Comparison of ENCODE assay signal across 8 mouse cellular contexts in the genomic region with DNA sequence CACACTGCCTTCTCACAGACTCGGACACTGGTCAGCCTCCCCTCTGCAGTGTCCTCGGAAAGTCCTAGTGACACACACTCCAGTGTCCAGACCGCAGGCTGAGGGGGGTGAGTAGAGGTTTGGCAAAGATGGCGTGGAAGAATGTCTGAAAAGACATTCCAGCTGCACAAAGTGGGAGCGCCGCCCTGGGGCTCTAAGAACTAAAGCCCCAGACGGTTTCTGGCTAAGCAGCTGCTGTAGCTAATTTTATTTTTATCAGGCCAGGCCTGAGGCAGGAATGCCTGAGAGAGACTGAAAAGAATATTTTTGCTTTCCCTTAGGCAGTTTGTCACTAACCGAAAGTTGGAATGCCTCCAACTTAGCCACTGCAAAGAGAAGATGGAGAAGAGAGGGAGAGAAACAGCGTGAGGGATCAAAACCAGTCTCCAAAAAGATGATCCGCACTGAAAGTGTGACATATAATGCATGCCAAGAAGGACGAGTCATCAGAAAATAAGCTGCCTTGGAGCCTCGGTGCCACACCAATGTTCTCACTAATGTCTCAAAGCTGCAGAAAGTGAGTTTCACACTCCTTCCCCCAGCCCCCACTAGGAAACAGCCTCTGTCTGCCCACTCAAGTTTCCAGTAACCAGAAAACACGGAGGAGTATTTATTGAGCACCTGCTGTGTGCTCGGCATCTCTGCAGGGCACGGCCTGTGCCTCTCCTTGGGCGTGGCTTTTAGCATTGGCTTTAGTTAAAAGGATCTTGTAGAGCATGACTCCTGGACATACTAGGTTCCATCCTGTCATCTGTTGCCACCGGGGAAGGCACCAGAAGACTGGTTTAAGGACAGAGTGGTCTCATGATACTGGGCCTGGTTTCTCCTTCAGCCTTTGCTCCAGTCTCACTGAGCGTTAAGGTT. TPM values are rescaled to one million over a fixed set of nuclear protein-coding genes. Genes with fewer than 3 reads are reported as not detected.
DNase-seq lines count a peak whose midpoint lies in the region; ATAC-seq and TF ChIP-seq lines count a peak whose summit lies in the region.

No protein-coding gene starts in this region.

- peaks cover 9% of the 10 kb centered on the region; the same call in 1 of the 2 replicates for H3K4me1 ChIP-seq in limb, embryonic 12.5 days (replicated peaks)
- H3K4me1 ChIP-seq in limb, embryonic 10.5 days = peaks cover 17% of the 10 kb centered on the region
- peaks cover 28% of the 10 kb centered on the region for H3K4me1 ChIP-seq in embryonic facial prominence, embryonic 13.5 days
- peaks cover 6% of the 10 kb centered on the region; the same call in 1 of the 2 replicates for H3K4me1 ChIP-seq in thymus, adult 2 months (replicated peaks; ENCODE audit: control insufficient read depth, insufficient read depth, low read length)

- peak overlapping the region; percentile 54; the same call in 1 of the 2 replicates for H3K27ac ChIP-seq in limb, embryonic 12.5 days
- H3K27ac ChIP-seq in limb, embryonic 10.5 days = no peak overlapping the region
- H3K27ac ChIP-seq in embryonic facial prominence, embryonic 13.5 days = peak overlapping the region; percentile 78
- no peak overlapping the region for H3K27ac ChIP-seq in thymus, adult 2 months (ENCODE audit: control insufficient read depth, insufficient read depth, low read length)

- TF ChIP-seq POLR2A in thymus, adult 2 months (IDR thresholded peaks at IDR 0.05; ENCODE audit: control insufficient read depth, extremely low read depth, insufficient read depth, low read length, poor library complexity) = no peak

- H3K9ac ChIP-seq in limb, embryonic 12.5 days (replicated peaks) = no peak overlapping the region
- H3K9ac ChIP-seq in embryonic facial prominence, embryonic 13.5 days = 0 out of 2 replicates have a peak overlapping the region, but pooled peaks have one; percentile 27

- no peak for ATAC-seq in limb, embryonic 12.5 days (ENCODE audit: insufficient number of reproducible peaks, insufficient read depth, low FRiP score, low TSS enrichment, low read depth)
- ATAC-seq in embryonic facial prominence, embryonic 13.5 days (ENCODE audit: insufficient number of reproducible peaks, insufficient read depth, low FRiP score, low TSS enrichment, low read depth) = no peak

- H3K27me3 ChIP-seq in limb, embryonic 12.5 days = no peaks in the 10 kb centered on the region
- H3K27me3 ChIP-seq in limb, embryonic 10.5 days (ENCODE audit: low read depth, poor library complexity, severe bottlenecking) = no peaks in the 10 kb centered on the region
- H3K27me3 ChIP-seq in embryonic facial prominence, embryonic 13.5 days = no peaks in the 10 kb centered on the region
- no peaks in the 10 kb centered on the region for H3K27me3 ChIP-seq in thymus, adult 2 months (ENCODE audit: control insufficient read depth, insufficient read depth, low read length)

- no peak for DNase-seq in limb, embryonic 10.5 days (ENCODE audit: low spot score)
- peak; percentile 75 to 80 for DNase-seq in heart, adult 18-20 months
- peak; percentile 62 for DNase-seq in kidney, postnatal 14 days
- peak; percentile 47 for DNase-seq in lung, postnatal 36 days
- DNase-seq in thymus, adult 2 months = no peak
- no peak for DNase-seq in embryo, embryonic 11 days

- no peak overlapping the region for H3K4me2 ChIP-seq in limb, embryonic 12.5 days
- H3K4me2 ChIP-seq in embryonic facial prominence, embryonic 13.5 days = no peak overlapping the region

- TF ChIP-seq CTCF in thymus, adult 2 months (IDR thresholded peaks at IDR 0.05; ENCODE audit: borderline replicate concordance, control insufficient read depth, extremely low read depth, insufficient read depth, low read length, poor library complexity) = no peak

- no peak overlapping the region for H3K4me3 ChIP-seq in limb, embryonic 12.5 days (replicated peaks)
- H3K4me3 ChIP-seq in limb, embryonic 10.5 days = no peak overlapping the region
- no peak overlapping the region for H3K4me3 ChIP-seq in embryonic facial prominence, embryonic 13.5 days
- no peak overlapping the region for H3K4me3 ChIP-seq in thymus, adult 2 months (ENCODE audit: control insufficient read depth, insufficient read depth, low read length)

- 69% methylated on average over 18 of the region's 18 CpGs for WGBS in limb, embryonic 12.5 days
- WGBS in limb, embryonic 10.5 days = 83% methylated on average over 18 of the region's 18 CpGs
- 42% methylated on average over 18 of the region's 18 CpGs for WGBS in embryonic facial prominence, embryonic 13.5 days
- 80% methylated on average over 18 of the region's 18 CpGs for WGBS in thymus, adult 2 months

- peaks cover 62% of the 10 kb centered on the region for H3K36me3 ChIP-seq in limb, embryonic 12.5 days
- peaks cover 40% of the 10 kb centered on the region for H3K36me3 ChIP-seq in limb, embryonic 10.5 days
- H3K36me3 ChIP-seq in embryonic facial prominence, embryonic 13.5 days = peaks cover 26% of the 10 kb centered on the region
- no peaks in the 10 kb centered on the region for H3K36me3 ChIP-seq in thymus, adult 2 months (ENCODE audit: control insufficient read depth, insufficient read depth, low read length)

- no peaks in the 10 kb centered on the region for H3K9me3 ChIP-seq in limb, embryonic 12.5 days
- no peaks in the 10 kb centered on the region for H3K9me3 ChIP-seq in limb, embryonic 10.5 days (replicated peaks)
- no peaks in the 10 kb centered on the region for H3K9me3 ChIP-seq in embryonic facial prominence, embryonic 13.5 days

RNA-seq across cellular contexts. Expression of a gene that starts 24.5 kb away (rescaled TPM):
- polyA plus RNA-seq in limb, embryonic 12.5 days (2016; fragmentation: Nextera tagmentation; extraction: Ambion mirVana) = 35.2 and 38.2 TPM in 2 replicates
- polyA plus RNA-seq in limb, embryonic 10.5 days (2016; fragmentation: Nextera tagmentation; extraction: Ambion mirVana) = 13.4 and 25.4 TPM in 2 replicates
- 30.2 and 32.2 TPM in 2 replicates for polyA plus RNA-seq in embryonic facial prominence, embryonic 13.5 days (2015; fragmentation: Nextera tagmentation; extraction: Ambion mirVana)
- total RNA-seq in heart, adult 18-20 months (2021) = 10 to 100 TPM; 10.8 to 11.0 TPM
- 0.48 and 0.55 TPM in 2 replicates for polyA plus RNA-seq in thymus, adult 2 months (2012; rRNA removed)

RNA-seq across cellular contexts. Expression of a gene that starts 34.9 kb away (rescaled TPM):
- 2.8 and 3.2 TPM in 2 replicates for polyA plus RNA-seq in limb, embryonic 12.5 days (2016; fragmentation: Nextera tagmentation; extraction: Ambion mirVana)
- polyA plus RNA-seq in limb, embryonic 10.5 days (2016; fragmentation: Nextera tagmentation; extraction: Ambion mirVana) = 2.5 and 2.8 TPM in 2 replicates
- polyA plus RNA-seq in embryonic facial prominence, embryonic 13.5 days (2015; fragmentation: Nextera tagmentation; extraction: Ambion mirVana) = 2.4 and 2.8 TPM in 2 replicates
- total RNA-seq in heart, adult 18-20 months (2021) = 1 to 10 TPM; 5.1 to 5.7 TPM
- 4.9 and 5.6 TPM in 2 replicates for polyA plus RNA-seq in thymus, adult 2 months (2012; rRNA removed)

Comparison
In these comparisons a context has a peak if more than half of its experiments do, and no peak if none do; other contexts are left out.
1. H3K27ac ChIP-seq: peak in limb, embryonic 12.5 days (single experiment) and embryonic facial prominence, embryonic 13.5 days (single experiment); none in limb, embryonic 10.5 days (single experiment) and thymus, adult 2 months (single experiment).
2. DNase-seq: peak in heart, adult 18-20 months (2 of 2), kidney, postnatal 14 days (single experiment) and lung, postnatal 36 days (single experiment); none in limb, embryonic 10.5 days (single experiment), thymus, adult 2 months (single experiment) and embryo, embryonic 11 days (single experiment).